Mouse (Mus musculus): ENCODE data around the gene Cacna1f. TPM values are rescaled to one million over a fixed set of nuclear protein-coding genes. Genes with fewer than 3 reads are reported as not detected.

Gene Cacna1f
- total RNA-seq, 2 experiments from 2014 or later: not detected

DNA sequence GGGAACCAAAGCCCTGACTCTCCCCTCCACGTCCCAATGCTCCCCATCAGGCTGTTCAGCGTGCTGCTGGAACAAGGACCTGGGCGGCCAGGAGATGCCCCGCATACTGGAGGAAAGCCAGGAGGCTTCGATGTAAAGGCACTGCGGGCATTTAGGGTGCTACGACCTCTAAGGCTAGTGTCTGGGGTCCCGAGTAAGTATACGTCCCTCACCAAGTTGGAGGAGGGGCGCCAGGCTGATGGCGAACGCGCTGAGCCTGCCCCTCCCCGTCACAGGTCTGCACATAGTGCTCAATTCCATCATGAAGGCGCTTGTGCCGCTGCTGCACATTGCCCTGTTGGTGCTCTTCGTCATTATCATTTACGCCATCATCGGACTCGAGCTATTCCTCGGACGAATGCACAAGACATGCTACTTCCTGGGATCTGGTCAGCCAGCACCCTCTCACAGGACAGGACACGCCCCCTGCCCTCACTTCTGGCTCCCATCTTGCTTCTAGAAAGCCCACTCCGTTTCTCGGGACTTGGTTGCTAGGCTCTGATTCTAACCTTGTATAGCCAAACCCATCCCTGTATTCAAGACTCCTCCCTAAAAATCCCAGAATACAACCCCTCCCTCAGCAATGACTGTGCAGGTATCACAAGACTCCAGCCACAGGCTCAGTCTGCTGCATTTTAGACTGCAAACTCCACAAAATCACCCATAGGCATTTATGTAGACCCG is 3.8 kb downstream of the Cacna1f start:
- ATAC-seq (replicated peaks; ENCODE audit: low FRiP score, poor library complexity, severe bottlenecking): no peak

DNA sequence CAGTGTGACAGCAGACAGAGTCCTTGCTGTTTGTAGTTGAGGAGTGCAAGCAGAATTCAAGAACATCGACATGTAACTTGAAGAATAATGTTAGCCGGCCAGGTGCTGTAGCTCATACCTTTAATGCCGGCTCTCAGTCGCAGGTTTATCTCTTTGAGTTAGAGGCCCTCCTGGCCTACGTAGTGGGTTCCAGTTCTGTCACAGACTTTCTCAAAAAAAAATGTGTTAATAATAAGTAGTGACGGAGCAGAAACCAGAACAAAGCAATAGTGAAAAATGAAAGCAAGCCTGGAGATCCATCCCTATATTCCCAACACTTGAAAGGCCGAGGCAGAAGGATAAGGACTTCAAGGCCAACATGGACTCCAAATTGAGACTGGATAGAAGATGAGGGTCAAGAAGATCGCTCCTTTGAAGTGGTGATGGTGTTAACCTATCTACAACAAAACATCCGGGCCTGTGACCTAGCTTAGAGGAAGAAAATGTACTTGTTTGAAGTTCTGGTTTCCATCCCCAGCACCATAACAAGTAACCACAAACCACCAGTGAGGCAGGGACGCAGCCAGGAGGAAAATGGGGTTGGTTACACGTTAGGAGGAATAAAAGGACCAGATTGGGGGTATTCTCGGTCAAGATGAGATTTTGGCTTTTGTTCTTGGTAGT is 11.1 kb downstream of the Cacna1f start:
- no peak for ATAC-seq (replicated peaks; ENCODE audit: low FRiP score, poor library complexity, severe bottlenecking)

DNA sequence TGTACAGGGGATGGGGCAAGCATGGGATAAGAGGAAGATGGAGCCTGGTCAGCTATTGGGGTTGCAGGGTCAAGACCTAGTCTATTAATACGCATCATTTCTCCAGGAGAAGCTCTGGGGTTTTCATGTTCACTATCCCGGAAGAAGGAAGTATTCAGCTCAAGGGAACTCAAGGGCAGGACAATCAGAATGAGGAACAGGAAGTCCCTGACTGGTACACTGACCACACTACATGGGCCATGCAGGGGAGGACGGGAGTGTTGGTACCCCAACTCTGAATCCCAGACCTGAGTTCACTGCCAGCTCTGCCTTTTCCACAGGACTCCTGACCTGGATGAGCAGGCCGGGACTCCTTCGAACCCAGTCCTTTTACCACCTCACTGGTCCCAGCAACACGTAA is 25.7 kb downstream of the Cacna1f start:
- ATAC-seq (replicated peaks; ENCODE audit: low FRiP score, poor library complexity, severe bottlenecking): no peak

DNA sequence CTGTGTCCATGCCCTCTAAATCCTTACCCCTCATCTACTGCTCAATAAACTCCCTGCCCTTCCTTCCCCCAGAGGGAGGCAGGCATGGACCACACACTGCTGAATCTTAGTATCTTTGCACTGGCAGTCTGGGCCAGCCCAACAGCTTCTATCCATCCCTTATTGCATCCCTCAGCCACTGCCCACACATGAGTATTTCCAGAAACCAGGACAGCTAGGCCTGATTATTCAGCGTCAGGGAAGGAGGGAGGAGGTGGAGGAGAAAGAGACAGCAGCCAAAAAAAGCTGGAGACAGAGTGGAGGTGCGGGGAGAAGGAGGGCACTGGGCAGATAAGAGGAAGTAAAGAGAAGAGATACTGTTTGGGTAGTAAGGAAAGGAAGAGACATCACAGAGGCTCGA is 28.2 kb downstream of the Cacna1f start:
- no peak for ATAC-seq (replicated peaks; ENCODE audit: low FRiP score, poor library complexity, severe bottlenecking)

DNA sequence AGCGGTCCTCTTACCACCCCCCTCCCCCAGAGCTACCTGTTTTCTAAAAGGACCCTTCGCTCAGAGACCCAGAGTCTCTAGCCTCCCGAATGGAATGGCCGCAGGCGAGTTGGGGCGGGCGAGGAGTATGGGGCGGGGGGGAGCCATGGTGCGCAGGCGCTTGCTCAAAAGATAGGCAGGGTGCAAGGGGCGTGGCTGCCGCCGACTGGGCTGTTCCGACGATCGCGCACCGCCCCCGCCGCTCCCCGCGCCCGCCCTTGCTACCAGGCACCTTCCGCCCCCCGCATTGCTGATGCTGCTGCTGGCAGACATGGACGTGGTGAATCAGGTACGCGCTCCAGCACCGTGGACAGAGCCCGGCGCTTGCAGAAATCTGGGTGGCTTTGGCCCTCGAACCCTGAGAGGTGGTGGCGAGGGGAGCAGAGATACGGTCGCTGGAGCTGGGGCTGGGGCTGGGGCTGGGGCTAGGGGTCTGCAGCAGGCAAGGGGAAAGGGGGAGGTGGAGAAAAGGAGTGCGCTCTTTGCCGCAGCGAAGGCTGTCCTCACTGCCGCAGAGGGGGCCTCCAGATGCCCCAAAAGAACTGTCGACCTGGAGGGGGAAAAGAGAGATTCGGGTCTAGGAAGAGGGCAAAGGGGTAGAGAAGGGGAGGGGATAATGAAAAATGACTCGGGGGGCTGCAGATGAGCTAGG is 31.7 kb downstream of the Cacna1f start, which contains the start of gene Syp:
Gene Syp (plus strand): TSS at position 71 of the 691 bp plus-strand sequence.
- ATAC-seq (replicated peaks; ENCODE audit: low FRiP score, poor library complexity, severe bottlenecking): peak; percentile 89

DNA sequence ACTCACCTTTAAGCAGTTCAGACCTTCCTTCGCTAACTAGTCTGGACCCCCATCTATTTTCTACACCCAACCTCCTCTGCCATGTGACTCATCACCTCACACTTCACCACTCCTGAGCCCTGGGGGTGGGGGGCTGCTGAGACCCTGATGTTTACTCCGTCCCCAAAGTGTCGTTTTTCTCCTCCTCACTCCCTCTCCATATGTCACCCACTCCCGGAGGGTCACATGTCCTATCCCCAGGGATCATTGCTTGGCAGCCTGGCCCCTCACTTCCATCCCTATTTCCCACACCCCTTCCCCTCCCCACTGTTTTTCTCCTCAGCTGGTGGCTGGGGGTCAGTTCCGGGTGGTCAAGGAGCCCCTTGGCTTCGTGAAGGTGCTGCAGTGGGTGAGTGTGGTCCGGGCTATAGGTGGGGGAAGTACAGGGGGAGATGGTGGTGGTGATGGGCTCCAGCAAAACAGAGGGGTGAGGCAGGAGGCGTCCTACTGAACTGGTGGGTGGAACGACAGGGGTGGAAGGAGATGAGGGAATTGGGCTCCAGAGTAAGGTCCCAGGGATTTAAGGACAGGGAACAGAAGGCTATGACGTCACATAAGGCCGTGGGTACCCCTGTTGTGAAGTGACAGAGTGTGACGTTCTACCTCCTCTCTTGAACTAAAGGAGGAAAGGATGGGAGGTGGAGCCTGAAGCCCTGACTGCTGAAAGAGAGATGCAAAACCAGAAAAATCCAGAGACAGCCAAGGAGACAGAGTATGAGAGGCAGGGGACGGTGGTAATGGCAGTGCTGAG is 32.8 kb downstream of the Cacna1f start:
- no peak for ATAC-seq (replicated peaks; ENCODE audit: low FRiP score, poor library complexity, severe bottlenecking)

DNA sequence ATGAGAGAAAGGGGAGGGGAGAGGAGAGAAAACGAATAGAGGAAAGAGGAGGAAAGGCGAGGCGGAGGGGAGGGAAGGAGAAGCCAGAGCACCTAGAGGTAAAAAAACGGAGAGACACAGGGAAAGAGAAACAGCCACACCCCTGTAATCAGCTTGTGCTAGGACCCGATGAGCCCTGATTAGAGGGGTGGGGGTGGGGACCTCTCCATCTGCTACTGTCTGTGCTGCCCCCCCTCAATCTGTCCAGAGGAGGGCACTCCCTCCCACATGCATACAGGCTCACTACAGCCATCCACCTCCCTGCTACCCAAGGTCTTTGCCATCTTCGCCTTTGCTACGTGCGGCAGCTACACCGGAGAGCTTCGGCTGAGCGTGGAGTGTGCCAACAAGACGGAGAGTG is 33.9 kb downstream of the Cacna1f start:
- ATAC-seq (replicated peaks; ENCODE audit: low FRiP score, poor library complexity, severe bottlenecking): no peak

DNA sequence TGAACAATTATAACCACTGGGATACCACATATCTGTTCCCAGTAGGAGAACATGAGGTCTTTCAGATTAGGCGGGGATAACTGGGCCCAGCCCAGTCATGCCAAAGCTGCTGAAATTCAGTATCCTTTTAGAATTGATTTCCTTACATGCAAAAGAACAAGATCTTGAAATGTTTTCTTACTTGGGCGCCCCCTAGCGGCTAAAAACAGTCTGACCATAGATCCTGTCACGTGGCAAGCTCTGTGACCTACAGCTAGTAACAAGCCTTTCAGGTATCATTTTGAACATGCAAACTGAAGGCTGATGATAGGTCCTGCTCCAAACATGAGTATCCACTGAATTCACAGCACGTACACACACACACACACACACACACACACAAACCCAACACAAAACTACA is 38.5 kb downstream of the Cacna1f start:
- no peak for ATAC-seq (replicated peaks; ENCODE audit: low FRiP score, poor library complexity, severe bottlenecking)

DNA sequence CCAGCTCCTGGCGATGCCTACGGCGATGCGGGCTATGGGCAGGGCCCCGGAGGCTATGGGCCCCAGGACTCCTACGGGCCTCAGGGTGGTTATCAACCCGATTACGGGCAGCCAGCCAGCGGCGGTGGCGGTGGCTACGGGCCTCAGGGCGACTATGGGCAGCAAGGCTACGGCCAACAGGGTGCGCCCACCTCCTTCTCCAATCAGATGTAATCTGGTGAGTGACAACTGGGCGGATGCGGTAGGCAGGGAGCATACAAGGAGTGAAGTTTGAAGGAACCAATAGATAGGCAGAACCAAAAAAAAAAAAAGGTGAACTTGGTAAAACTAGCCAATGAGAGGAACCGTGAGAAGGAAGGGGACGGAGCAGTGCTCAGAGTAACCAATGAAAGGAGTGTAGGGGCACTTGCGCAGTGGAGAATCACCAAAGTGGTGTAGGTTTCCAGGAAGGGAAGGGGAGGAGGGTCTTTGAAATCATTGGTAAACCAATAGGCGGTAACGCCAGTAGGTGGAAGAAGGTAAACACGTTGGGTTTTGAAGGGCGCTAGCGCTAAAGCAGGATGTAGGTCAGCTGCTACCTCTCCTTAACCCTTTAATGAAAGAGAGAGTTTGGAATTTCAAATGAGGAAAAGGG is 41.9 kb downstream of the Cacna1f start:
- peak; percentile 96 for ATAC-seq (replicated peaks; ENCODE audit: low FRiP score, poor library complexity, severe bottlenecking)

DNA sequence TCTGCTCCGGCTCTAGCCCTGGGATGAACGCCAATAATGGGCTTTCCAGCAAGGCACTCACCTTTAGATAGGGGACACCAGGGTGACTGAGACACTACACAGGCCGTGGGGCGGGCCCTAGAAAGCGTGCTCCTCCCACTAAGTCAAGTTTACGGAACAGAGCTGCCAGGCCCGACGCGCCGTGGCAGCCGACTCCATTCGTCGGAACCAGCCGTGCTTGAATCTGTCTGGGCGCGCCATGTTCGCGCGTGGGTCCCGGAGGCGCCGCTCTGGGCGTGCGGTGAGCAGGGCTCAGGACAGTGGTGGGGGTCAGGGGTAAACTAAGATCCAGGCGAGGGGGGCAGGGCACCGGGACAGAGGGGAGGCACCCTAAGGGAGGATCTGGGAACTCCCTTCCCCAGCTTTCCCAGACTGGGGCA is 50.3 kb downstream of the Cacna1f start, which contains the start of gene Prickle3:
Gene Prickle3 (plus strand): TSS at position 40 of the 419 bp plus-strand sequence.
- ATAC-seq (replicated peaks; ENCODE audit: low FRiP score, poor library complexity, severe bottlenecking): peak; percentile 70

DNA sequence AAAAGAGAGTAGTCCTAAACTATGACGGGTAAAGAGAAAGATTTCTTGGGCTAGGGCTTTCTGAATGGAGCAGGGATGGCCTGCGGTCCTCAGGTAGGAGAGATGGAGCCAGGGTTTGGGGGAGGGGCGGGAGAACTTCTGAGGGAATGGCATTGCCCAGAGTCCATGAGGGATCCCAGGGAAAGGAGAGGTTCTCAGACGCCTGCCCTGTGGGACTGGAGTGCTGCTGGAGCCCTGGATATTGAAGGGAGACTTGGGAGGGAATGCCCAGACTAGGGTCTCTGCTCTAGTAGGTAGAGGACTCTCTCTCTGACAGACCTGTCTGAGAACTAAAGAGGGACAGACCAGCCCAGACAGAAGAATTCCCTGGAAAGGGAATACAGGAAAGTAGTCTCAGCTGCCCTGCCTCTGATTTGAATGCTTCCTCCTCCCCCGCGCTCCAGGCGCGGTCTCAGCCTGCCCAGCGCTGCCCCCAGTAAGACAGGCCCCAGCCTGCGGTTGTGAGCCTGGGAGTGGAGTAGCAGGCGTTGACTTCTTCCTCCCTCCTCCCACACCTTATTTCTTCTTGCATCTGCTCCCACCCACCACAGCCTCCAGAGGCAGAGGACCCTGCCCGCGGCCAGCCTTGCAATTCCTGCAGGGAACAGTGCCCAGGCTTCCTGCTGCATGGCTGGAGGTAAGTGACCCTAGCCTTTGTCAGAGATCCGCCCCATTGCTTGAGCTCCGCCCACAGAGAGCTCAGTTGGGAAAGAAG is 51.3 kb downstream of the Cacna1f start:
- ATAC-seq (replicated peaks; ENCODE audit: low FRiP score, poor library complexity, severe bottlenecking): no peak

DNA sequence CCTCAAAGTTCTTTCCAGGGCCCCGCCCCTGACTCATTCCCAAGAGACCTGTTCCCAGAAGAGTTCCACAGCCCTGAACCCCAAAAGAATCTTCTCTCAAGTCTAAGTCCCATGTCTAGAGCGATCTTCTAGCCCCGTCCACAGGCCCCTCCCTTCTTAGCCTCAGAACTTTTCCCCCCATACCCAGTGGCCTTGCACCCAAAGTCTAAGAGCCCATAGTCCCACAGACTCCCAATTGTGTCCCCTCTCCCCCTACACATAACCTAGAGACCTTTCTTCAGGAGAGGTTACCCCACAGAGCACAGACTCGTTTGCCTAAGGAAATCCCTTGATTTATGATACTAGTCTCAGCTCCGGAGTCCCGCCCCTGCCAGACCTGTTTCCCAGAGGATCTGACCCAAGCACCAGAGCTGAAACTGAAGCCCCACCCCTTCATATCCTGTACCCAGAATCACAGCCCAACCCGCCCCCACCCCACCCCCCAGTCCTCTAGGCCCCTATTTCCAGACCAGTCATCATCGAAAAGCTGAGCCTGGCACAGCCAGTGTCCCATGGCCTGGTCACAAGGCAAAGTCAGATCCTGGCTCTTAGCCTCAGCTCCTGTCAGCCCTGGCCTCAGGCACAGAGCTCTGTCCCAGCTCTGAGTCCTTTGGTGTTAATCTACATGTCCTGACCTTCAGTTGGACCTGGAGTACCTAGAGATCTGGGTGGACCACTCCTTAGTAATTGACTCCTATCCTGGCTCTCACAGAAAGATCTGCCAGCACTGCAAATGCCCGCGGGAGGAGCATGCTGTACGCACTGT is 52.1 kb downstream of the Cacna1f start:
- ATAC-seq (replicated peaks; ENCODE audit: low FRiP score, poor library complexity, severe bottlenecking): no peak

DNA sequence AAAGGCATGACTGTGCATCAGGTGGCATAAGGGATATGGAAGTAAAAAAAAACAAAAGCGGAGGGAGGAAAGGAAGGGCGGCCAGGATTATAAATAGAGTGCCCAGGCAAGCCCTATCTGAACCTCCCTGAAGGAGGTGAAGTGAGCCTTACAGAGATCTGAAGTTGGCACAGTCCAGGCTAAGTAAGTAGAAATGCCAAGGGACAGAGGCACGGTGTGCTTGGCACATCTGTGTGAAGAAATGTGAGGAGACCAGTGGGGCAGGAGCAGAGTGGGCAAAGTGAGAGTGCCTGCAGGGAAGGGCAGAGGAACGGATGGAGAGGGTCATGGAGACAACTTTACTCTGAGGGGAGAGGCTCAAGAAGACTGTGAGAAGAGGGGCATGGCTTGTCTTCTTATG is 54.2 kb downstream of the Cacna1f start:
- no peak for ATAC-seq (replicated peaks; ENCODE audit: low FRiP score, poor library complexity, severe bottlenecking)

DNA sequence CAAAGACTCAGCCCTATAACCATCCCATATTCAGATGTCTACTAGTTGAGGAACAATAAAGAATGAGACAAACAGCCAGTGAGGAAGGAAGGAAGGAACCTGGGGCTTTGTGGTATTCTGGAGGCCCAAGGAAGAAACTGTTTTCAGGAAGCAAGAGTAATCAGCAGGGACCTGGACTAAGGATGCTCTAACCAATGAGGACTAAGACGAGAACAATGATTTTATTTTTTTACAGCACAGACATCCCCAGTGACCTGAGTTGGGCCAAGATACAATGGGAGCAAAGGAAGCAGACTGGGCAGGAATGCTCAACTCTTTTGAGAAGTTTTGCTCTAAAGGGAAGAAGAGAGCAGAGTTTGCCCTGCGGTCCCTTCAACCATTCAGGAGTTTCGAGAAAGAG is 56.1 kb downstream of the Cacna1f start:
- no peak for ATAC-seq (replicated peaks; ENCODE audit: low FRiP score, poor library complexity, severe bottlenecking)

DNA sequence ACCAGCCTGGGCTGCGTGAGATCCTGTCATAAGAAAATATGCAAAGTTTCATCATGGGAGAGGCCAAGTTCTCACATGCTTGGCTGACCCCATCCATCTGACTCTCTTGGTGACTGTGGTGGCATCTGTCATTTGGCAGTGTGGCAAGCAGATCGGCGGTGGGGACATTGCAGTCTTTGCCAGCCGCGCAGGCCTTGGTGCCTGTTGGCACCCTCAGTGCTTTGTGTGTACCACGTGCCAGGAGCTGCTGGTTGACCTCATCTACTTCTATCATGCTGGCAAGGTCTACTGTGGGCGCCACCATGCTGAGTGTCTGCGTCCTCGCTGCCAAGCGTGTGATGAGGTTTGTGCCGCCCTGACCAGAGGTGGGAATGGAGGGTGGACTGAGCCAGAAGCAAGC is 57.9 kb downstream of the Cacna1f start:
- no peak for ATAC-seq (replicated peaks; ENCODE audit: low FRiP score, poor library complexity, severe bottlenecking)

DNA sequence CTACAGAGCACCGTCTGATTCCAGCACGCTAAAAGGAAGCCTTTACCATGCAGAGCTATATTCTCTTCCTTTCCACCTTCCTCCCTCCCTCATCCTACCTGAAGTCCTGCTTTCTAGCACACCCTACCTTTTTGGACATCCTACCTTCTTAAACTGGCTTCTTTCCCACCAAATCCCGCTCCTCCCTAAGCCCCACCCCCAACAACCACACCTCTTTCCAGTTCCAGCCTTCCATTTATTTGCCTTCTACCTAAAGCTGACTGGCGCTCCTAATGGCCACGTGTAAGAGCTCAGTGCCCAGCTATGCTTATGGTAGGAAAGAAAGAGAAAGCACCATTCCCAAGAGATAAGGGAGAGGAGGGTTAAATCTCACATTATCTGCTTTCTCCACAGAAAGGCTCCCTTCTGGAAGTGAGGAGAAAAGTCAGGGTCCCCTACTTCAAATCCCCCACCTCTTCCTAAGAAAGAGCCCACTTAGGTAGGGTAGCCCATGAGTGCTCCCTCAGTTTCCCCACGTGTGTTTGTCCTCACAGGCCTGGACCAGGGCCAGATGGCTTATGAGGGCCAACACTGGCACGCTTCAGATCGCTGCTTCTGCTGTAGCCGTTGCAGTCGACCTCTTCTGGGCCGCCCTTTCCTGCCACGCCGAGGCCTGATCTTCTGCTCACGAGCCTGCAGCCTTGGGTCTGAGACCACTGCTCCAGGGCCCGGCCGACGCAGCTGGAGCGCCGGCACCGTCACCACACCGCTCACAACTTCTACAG is 59.0 kb downstream of the Cacna1f start:
- no peak for ATAC-seq (replicated peaks; ENCODE audit: low FRiP score, poor library complexity, severe bottlenecking)

DNA sequence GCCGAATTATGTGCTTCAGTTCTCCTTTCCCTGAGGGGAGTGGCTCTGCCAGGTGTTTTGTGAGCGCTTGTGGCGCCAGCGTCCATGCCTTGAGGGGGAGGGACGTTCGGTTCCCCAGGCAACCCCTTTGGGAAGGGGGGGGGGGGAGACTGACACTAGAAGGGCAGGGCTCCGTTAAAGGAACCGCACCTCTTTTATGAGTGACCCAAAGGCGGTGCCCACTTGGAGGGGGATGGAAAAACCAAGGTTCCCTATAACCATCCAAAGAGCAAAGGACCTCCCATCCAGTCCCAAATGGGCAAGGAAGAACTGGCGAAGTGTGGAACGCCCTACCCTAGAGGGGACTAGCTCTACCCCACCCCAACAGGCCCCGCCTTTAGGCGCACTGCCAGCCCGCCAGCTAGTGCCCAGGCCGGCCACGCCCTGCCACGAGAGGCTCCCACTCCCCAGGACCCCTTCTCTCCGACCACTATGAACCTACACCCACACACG is 63.6 kb downstream of the Cacna1f start:
- ATAC-seq (replicated peaks; ENCODE audit: low FRiP score, poor library complexity, severe bottlenecking): peak; percentile 73

Data from erythroblast, adult 5-6 weeks (primary cell).